Mouse (Mus musculus): ENCODE data around the gene Sntg2. TPM values are rescaled to one million over a fixed set of nuclear protein-coding genes. Genes with fewer than 3 reads are reported as not detected.

Sntg2 gene
- polyA plus RNA-seq, 1 experiment, result not detected

- WGBS, result 81% methylated on average over 5 of the region's 5 CpGs
- Histone ChIP-seq H3K27ac (ENCODE audit: control insufficient read depth, insufficient read depth, low read depth, low read length, poor library complexity) (no peak overlapping the region), H3K4me1 (ENCODE audit: control insufficient read depth, insufficient read depth, low read length) (no peaks in the 10 kb centered on the region), H3K4me3 (replicated peaks; ENCODE audit: control insufficient read depth, low read depth, low read length) (no peak overlapping the region)
- no peak for TF ChIP-seq CTCF (IDR thresholded peaks at IDR 0.05; ENCODE audit: control insufficient read depth, insufficient read depth, low read length)
- no peak for TF ChIP-seq POLR2A (IDR thresholded peaks at IDR 0.05; ENCODE audit: borderline replicate concordance, control insufficient read depth, low read depth, low read length)
Measured at GRCm38 (mm10) chr12:30246286-30246945, 126.8 kb downstream of the Sntg2 start.

- H3K4me3 ChIP-seq (replicated peaks; ENCODE audit: control insufficient read depth, low read depth, low read length), result no peak overlapping the region
- TF ChIP-seq POLR2A (IDR thresholded peaks at IDR 0.05; ENCODE audit: borderline replicate concordance, control insufficient read depth, low read depth, low read length) (no peak), CTCF (IDR thresholded peaks at IDR 0.05; ENCODE audit: control insufficient read depth, insufficient read depth, low read length) (no peak)
- no peaks in the 10 kb centered on the region for H3K4me1 ChIP-seq (ENCODE audit: control insufficient read depth, insufficient read depth, low read length)
- 35% methylated on average over 2 of the region's 2 CpGs for WGBS
- no peak overlapping the region for H3K27ac ChIP-seq (ENCODE audit: control insufficient read depth, insufficient read depth, low read depth, low read length, poor library complexity)
Measured at GRCm38 (mm10) chr12:30244194-30244593, 129.0 kb downstream of the Sntg2 start.

GRCm38 (mm10) chr12:30240891-30241290 lies 132.3 kb downstream of the Sntg2 start:
- TF ChIP-seq POLR2A (IDR thresholded peaks at IDR 0.05; ENCODE audit: borderline replicate concordance, control insufficient read depth, low read depth, low read length) (no peak), CTCF (IDR thresholded peaks at IDR 0.05; ENCODE audit: control insufficient read depth, insufficient read depth, low read length) (no peak)
- no peak overlapping the region for H3K27ac ChIP-seq (ENCODE audit: control insufficient read depth, insufficient read depth, low read depth, low read length, poor library complexity)
- H3K4me1 ChIP-seq (ENCODE audit: control insufficient read depth, insufficient read depth, low read length), result no peaks in the 10 kb centered on the region
- H3K4me3 ChIP-seq (replicated peaks; ENCODE audit: control insufficient read depth, low read depth, low read length), result no peak overlapping the region
- 84% methylated on average over 3 of the region's 3 CpGs for WGBS

GRCm38 (mm10) chr12:30234940-30235339 lies 138.2 kb downstream of the Sntg2 start:
- WGBS, result 68% methylated on average over 2 of the region's 2 CpGs
- H3K4me3 ChIP-seq (replicated peaks; ENCODE audit: control insufficient read depth, low read depth, low read length), result no peak overlapping the region
- H3K27ac ChIP-seq (ENCODE audit: control insufficient read depth, insufficient read depth, low read depth, low read length, poor library complexity), result no peak overlapping the region
- H3K4me1 ChIP-seq (ENCODE audit: control insufficient read depth, insufficient read depth, low read length), result no peaks in the 10 kb centered on the region
- TF ChIP-seq POLR2A (IDR thresholded peaks at IDR 0.05; ENCODE audit: borderline replicate concordance, control insufficient read depth, low read depth, low read length) (no peak), CTCF (IDR thresholded peaks at IDR 0.05; ENCODE audit: control insufficient read depth, insufficient read depth, low read length) (no peak)

- H3K4me3 ChIP-seq (replicated peaks; ENCODE audit: control insufficient read depth, low read depth, low read length), result no peak overlapping the region
- WGBS, result 88% methylated on average over 4 of the region's 4 CpGs
- no peaks in the 10 kb centered on the region for H3K4me1 ChIP-seq (ENCODE audit: control insufficient read depth, insufficient read depth, low read length)
- H3K27ac ChIP-seq (ENCODE audit: control insufficient read depth, insufficient read depth, low read depth, low read length, poor library complexity), result no peak overlapping the region
- no peak for TF ChIP-seq CTCF (IDR thresholded peaks at IDR 0.05; ENCODE audit: control insufficient read depth, insufficient read depth, low read length)
- TF ChIP-seq POLR2A (IDR thresholded peaks at IDR 0.05; ENCODE audit: borderline replicate concordance, control insufficient read depth, low read depth, low read length), result no peak
Measured at GRCm38 (mm10) chr12:30228004-30228403, 145.2 kb downstream of the Sntg2 start.

GRCm38 (mm10) chr12:30226247-30226646 lies 146.9 kb downstream of the Sntg2 start:
- TF ChIP-seq CTCF (IDR thresholded peaks at IDR 0.05; ENCODE audit: control insufficient read depth, insufficient read depth, low read length) (no peak), POLR2A (IDR thresholded peaks at IDR 0.05; ENCODE audit: borderline replicate concordance, control insufficient read depth, low read depth, low read length) (no peak)
- Histone ChIP-seq H3K27ac (ENCODE audit: control insufficient read depth, insufficient read depth, low read depth, low read length, poor library complexity) (no peak overlapping the region), H3K4me3 (replicated peaks; ENCODE audit: control insufficient read depth, low read depth, low read length) (no peak overlapping the region), H3K4me1 (ENCODE audit: control insufficient read depth, insufficient read depth, low read length) (no peaks in the 10 kb centered on the region)
- WGBS, result 79% methylated on average over 5 of the region's 5 CpGs

- no peak overlapping the region for H3K4me3 ChIP-seq (replicated peaks; ENCODE audit: control insufficient read depth, low read depth, low read length)
- no peak overlapping the region for H3K27ac ChIP-seq (ENCODE audit: control insufficient read depth, insufficient read depth, low read depth, low read length, poor library complexity)
- no peak for TF ChIP-seq POLR2A (IDR thresholded peaks at IDR 0.05; ENCODE audit: borderline replicate concordance, control insufficient read depth, low read depth, low read length)
- TF ChIP-seq CTCF (IDR thresholded peaks at IDR 0.05; ENCODE audit: control insufficient read depth, insufficient read depth, low read length), result no peak
- no peaks in the 10 kb centered on the region for H3K4me1 ChIP-seq (ENCODE audit: control insufficient read depth, insufficient read depth, low read length)
- 76% methylated on average over 6 of the region's 6 CpGs for WGBS
Measured at GRCm38 (mm10) chr12:30216762-30217441, 156.3 kb downstream of the Sntg2 start.

GRCm38 (mm10) chr12:30214761-30215160 lies 158.4 kb downstream of the Sntg2 start:
- no peak for TF ChIP-seq CTCF (IDR thresholded peaks at IDR 0.05; ENCODE audit: control insufficient read depth, insufficient read depth, low read length)
- no peak for TF ChIP-seq POLR2A (IDR thresholded peaks at IDR 0.05; ENCODE audit: borderline replicate concordance, control insufficient read depth, low read depth, low read length)
- Histone ChIP-seq H3K4me3 (replicated peaks; ENCODE audit: control insufficient read depth, low read depth, low read length) (no peak overlapping the region), H3K27ac (ENCODE audit: control insufficient read depth, insufficient read depth, low read depth, low read length, poor library complexity) (no peak overlapping the region), H3K4me1 (ENCODE audit: control insufficient read depth, insufficient read depth, low read length) (no peaks in the 10 kb centered on the region)
- WGBS, result 77% methylated on average over 2 of the region's 2 CpGs
